Comparison of ENCODE assay signal across 11 mouse cellular contexts in genomic region chr12:76085956-76086905, GRCm38 (mm10).
DNase-seq lines count a peak whose midpoint lies in the region; ATAC-seq and TF ChIP-seq lines count a peak whose summit lies in the region.
"Had no signal": no experiment of that assay in that cellular context is flagged by ENCODE, and none has a peak within 500 bp of the region (broad histone marks: within the 10 kb centered on the region; RNA-seq: fewer than 3 reads in every experiment).

No protein-coding gene starts in this region.

- no peaks in the 10 kb centered on the region for H3K27me3 ChIP-seq in thymus, adult 2 months (ENCODE audit: control insufficient read depth, insufficient read depth, low read length)
- H3K27me3 ChIP-seq in midbrain, embryonic 16.5 days (ENCODE audit: control insufficient read depth, insufficient read depth, low read depth, low read length) = no peaks in the 10 kb centered on the region
- H3K27me3 ChIP-seq: midbrain, embryonic 15.5 days had no signal

- DNase-seq in thymus, adult 2 months = peak; percentile 23
- DNase-seq in thymus, postnatal 10 days (ENCODE audit: low spot score in 2 of 2) = no peak
- DNase-seq in kidney, postnatal 25 days = peak; percentile 47 to 63
- DNase-seq in thymus, postnatal 25 days = peak; percentile 44
- DNase-seq in adrenal gland, postnatal 36 days = no peak
- no peak for DNase-seq in layer of hippocampus, postnatal 10 days (ENCODE audit: low spot score in 2 of 2)
- DNase-seq: layer of hippocampus, adult 9-11 months; liver, embryonic 13.5 days had no signal

- no peaks in the 10 kb centered on the region for H3K9me3 ChIP-seq in midbrain, embryonic 16.5 days (replicated peaks; ENCODE audit: control insufficient read depth, low read length, poor library complexity, severe bottlenecking)
- H3K9me3 ChIP-seq: liver, embryonic 13.5 days; midbrain, embryonic 15.5 days had no signal

- H3K4me2 ChIP-seq in midbrain, embryonic 16.5 days (ENCODE audit: low read length) = no peak overlapping the region
- H3K4me2 ChIP-seq: liver, embryonic 13.5 days; midbrain, embryonic 15.5 days had no signal

- H3K4me1 ChIP-seq in thymus, adult 2 months (replicated peaks; ENCODE audit: control insufficient read depth, insufficient read depth, low read length) = peaks cover 26% of the 10 kb centered on the region
- peaks cover 20% of the 10 kb centered on the region for H3K4me1 ChIP-seq in midbrain, embryonic 16.5 days (ENCODE audit: control insufficient read depth, insufficient read depth, low read length)

- 41% methylated on average over 15 of the region's 15 CpGs for WGBS in thymus, adult 2 months
- WGBS in midbrain, embryonic 16.5 days = 74% methylated on average over 15 of the region's 15 CpGs

- no peaks in the 10 kb centered on the region for H3K36me3 ChIP-seq in thymus, adult 2 months (ENCODE audit: control insufficient read depth, insufficient read depth, low read length)
- peaks cover 10% of the 10 kb centered on the region for H3K36me3 ChIP-seq in midbrain, embryonic 16.5 days (ENCODE audit: control insufficient read depth, insufficient read depth, low read length)
- H3K36me3 ChIP-seq: liver, embryonic 13.5 days had no signal

- no peak overlapping the region for H3K9ac ChIP-seq in midbrain, embryonic 16.5 days (ENCODE audit: low read depth, low read length)
- H3K9ac ChIP-seq: liver, embryonic 13.5 days; midbrain, embryonic 15.5 days had no signal

- H3K27ac ChIP-seq in thymus, adult 2 months (ENCODE audit: control insufficient read depth, insufficient read depth, low read length) = peak overlapping the region; percentile 64
- no peak overlapping the region for H3K27ac ChIP-seq in midbrain, embryonic 16.5 days (ENCODE audit: low read length)
- H3K27ac ChIP-seq: liver, embryonic 13.5 days; midbrain, embryonic 15.5 days had no signal

- no peak for TF ChIP-seq POLR2A in thymus, adult 2 months (IDR thresholded peaks at IDR 0.05; ENCODE audit: control insufficient read depth, extremely low read depth, insufficient read depth, low read length, poor library complexity)

- TF ChIP-seq CTCF in thymus, adult 2 months (IDR thresholded peaks at IDR 0.05; ENCODE audit: borderline replicate concordance, control insufficient read depth, extremely low read depth, insufficient read depth, low read length, poor library complexity) = no peak

- ATAC-seq in activated CD4-positive, CD25-positive, alpha-beta regulatory T cell, adult 4 months = peak; percentile 85
- no peak for ATAC-seq in midbrain, embryonic 16.5 days
- ATAC-seq: midbrain, embryonic 15.5 days had no signal

- H3K4me3 ChIP-seq in thymus, adult 2 months (ENCODE audit: control insufficient read depth, insufficient read depth, low read length) = peak overlapping the region; percentile 28
- H3K4me3 ChIP-seq in midbrain, embryonic 16.5 days (ENCODE audit: low read depth, low read length) = no peak overlapping the region
- H3K4me3 ChIP-seq: liver, embryonic 13.5 days; midbrain, embryonic 15.5 days had no signal

Comparison
In these comparisons a context has a peak if more than half of its experiments do, and no peak if none do; other contexts are left out.
1. DNase-seq: peak in thymus, adult 2 months (single experiment), kidney, postnatal 25 days (2 of 2) and thymus, postnatal 25 days (single experiment); none in thymus, postnatal 10 days (0 of 2), adrenal gland, postnatal 36 days (0 of 2) and layer of hippocampus, postnatal 10 days (0 of 2).